In the genomic region with DNA sequence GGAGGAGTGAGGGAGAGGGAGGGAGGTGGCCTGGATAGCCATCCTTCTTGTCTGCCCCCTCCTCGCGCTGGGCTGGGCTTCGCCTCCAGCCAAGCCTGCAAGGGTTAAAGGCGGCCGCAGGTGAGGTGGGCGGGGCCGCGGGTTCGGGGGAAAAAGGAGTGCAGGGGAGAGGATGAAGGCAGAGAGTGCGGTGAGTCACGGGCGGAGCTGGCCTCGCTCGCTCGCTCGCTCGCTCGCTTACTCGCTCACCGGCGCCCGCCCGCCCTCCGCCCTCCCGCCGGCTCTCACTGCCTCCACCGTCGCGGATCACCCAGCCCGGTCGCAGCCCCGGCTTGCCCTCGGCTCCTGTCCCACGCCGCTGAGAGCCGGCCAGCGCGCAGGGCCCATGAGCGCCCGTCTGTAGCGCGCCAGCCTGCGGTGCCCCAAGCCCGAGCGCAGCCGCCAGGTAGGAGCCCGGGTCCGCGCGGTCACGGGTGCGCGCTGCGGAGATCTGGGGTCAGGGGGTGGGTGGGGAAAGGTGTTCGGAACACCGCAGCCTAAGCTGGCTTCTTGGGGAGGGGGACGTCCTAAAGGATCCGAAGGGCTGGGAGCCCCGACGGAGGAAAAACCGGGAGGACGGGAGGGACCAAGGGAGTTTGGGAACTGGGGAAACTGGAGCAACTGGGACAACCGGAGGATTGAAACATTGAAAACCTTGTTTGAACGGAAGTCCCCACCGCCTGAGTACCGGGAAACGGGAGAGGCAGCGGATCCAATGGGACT, we compare ENCODE assay signal across 7 mouse cellular contexts. TPM values are rescaled to one million over a fixed set of nuclear protein-coding genes. Genes with fewer than 3 reads are reported as not detected.
DNase-seq lines count a peak whose midpoint lies in the region; ATAC-seq and TF ChIP-seq lines count a peak whose summit lies in the region.

No protein-coding gene starts in this region.

- no peaks in the 10 kb centered on the region for H3K9me3 ChIP-seq in forebrain, embryonic 11.5 days (ENCODE audit: control insufficient read depth, low read length)
- H3K9me3 ChIP-seq in limb, embryonic 14.5 days (ENCODE audit: control insufficient read depth, low read length), result no peaks in the 10 kb centered on the region

- peaks cover 75% of the 10 kb centered on the region for H3K27me3 ChIP-seq in forebrain, embryonic 11.5 days (ENCODE audit: control insufficient read depth, insufficient read depth, low read length)
- H3K27me3 ChIP-seq in limb, embryonic 14.5 days (ENCODE audit: control insufficient read depth, insufficient read depth, low read length), result peaks cover 78% of the 10 kb centered on the region
- H3K27me3 ChIP-seq in splenic B cell, adult 2 months (ENCODE audit: control insufficient read depth, insufficient read depth, low read length, poor library complexity, severe bottlenecking), result peaks cover 2% of the 10 kb centered on the region; the same call in 1 of the 2 replicates

- H3K4me3 ChIP-seq in forebrain, embryonic 11.5 days (ENCODE audit: low read depth, low read length), result peak overlapping the region; percentile 20
- H3K4me3 ChIP-seq in limb, embryonic 14.5 days (replicated peaks; ENCODE audit: low read length), result peak overlapping the region; percentile 41

- H3K27ac ChIP-seq in forebrain, embryonic 11.5 days (ENCODE audit: low read depth, low read length), result no peak overlapping the region
- H3K27ac ChIP-seq in limb, embryonic 14.5 days (replicated peaks; ENCODE audit: low read depth, low read length), result no peak overlapping the region

- no peaks in the 10 kb centered on the region for H3K36me3 ChIP-seq in forebrain, embryonic 11.5 days (ENCODE audit: control insufficient read depth, insufficient read depth, low read length)
- no peaks in the 10 kb centered on the region for H3K36me3 ChIP-seq in limb, embryonic 14.5 days (ENCODE audit: control insufficient read depth, insufficient read depth, low read length)
- H3K36me3 ChIP-seq in splenic B cell, adult 2 months (ENCODE audit: control insufficient read depth, insufficient read depth, low read length, poor library complexity, severe bottlenecking), result no peaks in the 10 kb centered on the region

- no peak for ATAC-seq in forebrain, embryonic 11.5 days (replicated peaks; ENCODE audit: low FRiP score)
- no peak for ATAC-seq in limb, embryonic 14.5 days (ENCODE audit: low FRiP score, low read depth)

- H3K4me2 ChIP-seq in forebrain, embryonic 11.5 days (ENCODE audit: low read depth, low read length, severe bottlenecking), result peak overlapping the region; percentile 42
- peak overlapping the region; percentile 66 for H3K4me2 ChIP-seq in limb, embryonic 14.5 days (replicated peaks; ENCODE audit: low read depth, low read length, severe bottlenecking)

- no peak for TF ChIP-seq POLR2A in limb, embryonic 14.5 days (IDR thresholded peaks at IDR 0.05; ENCODE audit: borderline replicate concordance, extremely low read depth, insufficient read depth, insufficient read length)

- peaks cover 12% of the 10 kb centered on the region for H3K4me1 ChIP-seq in forebrain, embryonic 11.5 days (replicated peaks; ENCODE audit: control insufficient read depth, insufficient read depth, low read length)
- peaks cover 9% of the 10 kb centered on the region; the same call in 1 of the 2 replicates for H3K4me1 ChIP-seq in limb, embryonic 14.5 days (ENCODE audit: control insufficient read depth, insufficient read depth, low read length)

- peak; percentile 67 to 73 for DNase-seq in urinary bladder, adult 18-20 months (ENCODE audit: low spot score in 2 of 2)
- no peak for DNase-seq in urinary bladder, postnatal 4 days (ENCODE audit: low spot score in 2 of 2)
- no peak for DNase-seq in forebrain, embryonic 11.5 days (ENCODE audit: low spot score)
- no peak for DNase-seq in limb, embryonic 14.5 days (ENCODE audit: low spot score)
- peak; percentile 32 for DNase-seq in splenic B cell, adult 2 months (ENCODE audit: low read depth, low spot score)
- no peak for DNase-seq in frontal cortex, postnatal 14 days (ENCODE audit: low spot score in 2 of 2)
- DNase-seq in frontal cortex, postnatal 10 days (ENCODE audit: low spot score in 2 of 2), result no peak

- no peak overlapping the region for H3K9ac ChIP-seq in forebrain, embryonic 11.5 days (ENCODE audit: low read length)
- peak overlapping the region; percentile 32; the same call in 1 of the 2 replicates for H3K9ac ChIP-seq in limb, embryonic 14.5 days (ENCODE audit: low read depth, low read length, severe bottlenecking)

- WGBS in forebrain, embryonic 11.5 days, result under 1% methylated on average over 68 of the region's 68 CpGs
- WGBS in limb, embryonic 14.5 days, result under 1% methylated on average over 42 of the region's 68 CpGs

RNA-seq across cellular contexts. Expression of gene Sp6, which starts 5.6 kb away (rescaled TPM):
- polyA plus RNA-seq in forebrain, embryonic 11.5 days (2014; fragmentation: Nextera tagmentation; extraction: Ambion mirVana), result 0.17 TPM in 1 of 2 replicates, not detected in the other
- 4.8 and 5.6 TPM in 2 replicates for polyA plus RNA-seq in limb, embryonic 14.5 days (2012; rRNA removed)
- polyA plus RNA-seq in limb, embryonic 14.5 days (2014; fragmentation: Nextera tagmentation; extraction: Ambion mirVana), result 3.9 and 4.5 TPM in 2 replicates

RNA-seq across cellular contexts. Expression of gene Scrn2, which starts 11.0 kb away (rescaled TPM):
- polyA plus RNA-seq in forebrain, embryonic 11.5 days (2014; fragmentation: Nextera tagmentation; extraction: Ambion mirVana), result 31.2 and 31.6 TPM in 2 replicates
- polyA plus RNA-seq in limb, embryonic 14.5 days (2012; rRNA removed), result 23.3 and 29.0 TPM in 2 replicates
- polyA plus RNA-seq in limb, embryonic 14.5 days (2014; fragmentation: Nextera tagmentation; extraction: Ambion mirVana), result 20.3 and 21.4 TPM in 2 replicates

RNA-seq across cellular contexts. Expression of gene Lrrc46, which starts 22.4 kb away (rescaled TPM):
- polyA plus RNA-seq in forebrain, embryonic 11.5 days (2014; fragmentation: Nextera tagmentation; extraction: Ambion mirVana), result 3.8 and 4.2 TPM in 2 replicates
- 0.63 and 0.95 TPM in 2 replicates for polyA plus RNA-seq in limb, embryonic 14.5 days (2012; rRNA removed)
- polyA plus RNA-seq in limb, embryonic 14.5 days (2014; fragmentation: Nextera tagmentation; extraction: Ambion mirVana), result 0.69 and 0.91 TPM in 2 replicates

RNA-seq across cellular contexts. Expression of gene Mrpl10, which starts 22.6 kb away (rescaled TPM):
- polyA plus RNA-seq in forebrain, embryonic 11.5 days (2014; fragmentation: Nextera tagmentation; extraction: Ambion mirVana), result 76.4 and 76.6 TPM in 2 replicates
- polyA plus RNA-seq in limb, embryonic 14.5 days (2012; rRNA removed), result 84.5 and 92.2 TPM in 2 replicates
- 77.3 and 82.3 TPM in 2 replicates for polyA plus RNA-seq in limb, embryonic 14.5 days (2014; fragmentation: Nextera tagmentation; extraction: Ambion mirVana)

RNA-seq across cellular contexts. Expression of gene Osbpl7, which starts 31.7 kb away (rescaled TPM):
- polyA plus RNA-seq in forebrain, embryonic 11.5 days (2014; fragmentation: Nextera tagmentation; extraction: Ambion mirVana), result 6.7 and 7.7 TPM in 2 replicates
- polyA plus RNA-seq in limb, embryonic 14.5 days (2012; rRNA removed), result 12.7 and 15.9 TPM in 2 replicates
- polyA plus RNA-seq in limb, embryonic 14.5 days (2014; fragmentation: Nextera tagmentation; extraction: Ambion mirVana), result 6.9 and 7.0 TPM in 2 replicates

Comparison
In these comparisons a context has a peak if more than half of its experiments do, and no peak if none do; other contexts are left out.
1. DNase-seq: peak in urinary bladder, adult 18-20 months (2 of 2) and splenic B cell, adult 2 months (single experiment); none in urinary bladder, postnatal 4 days (0 of 2), forebrain, embryonic 11.5 days (single experiment), limb, embryonic 14.5 days (single experiment), frontal cortex, postnatal 14 days (0 of 2) and frontal cortex, postnatal 10 days (0 of 2).